In the genomic region with DNA sequence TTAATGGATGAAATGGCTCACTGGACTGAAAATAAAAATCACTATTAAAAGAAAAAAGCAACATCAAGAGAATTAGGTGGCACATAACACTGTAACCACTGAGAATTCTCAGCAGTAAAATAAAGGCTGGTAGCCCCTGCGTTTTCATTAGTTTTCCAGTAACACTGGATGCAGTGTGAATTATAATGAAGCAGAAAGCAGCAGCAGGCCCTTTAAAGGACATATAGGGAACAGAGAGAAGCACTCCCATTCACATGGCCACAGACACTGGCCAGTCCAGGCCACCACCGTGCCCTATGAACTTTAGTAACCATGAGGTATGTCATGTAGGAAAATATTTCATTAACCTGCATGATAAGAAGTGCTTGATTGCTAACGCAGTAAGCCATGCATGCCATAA, we compare ENCODE assay signal across 23 mouse cellular contexts.
DNase-seq lines count a peak whose midpoint lies in the region; ATAC-seq lines count a peak whose summit lies in the region.
"Had no signal": no experiment of that assay in that cellular context is flagged by ENCODE, and none has a peak within 500 bp of the region (broad histone marks: within the 10 kb centered on the region; RNA-seq: fewer than 3 reads in every experiment).

No protein-coding gene starts in this region.

- intact Hi-C loops in heart, postnatal 10 days (cut with DNase I), result no loop called here

- no peaks in the 10 kb centered on the region for H3K36me3 ChIP-seq in midbrain, embryonic 13.5 days
- H3K36me3 ChIP-seq in midbrain, embryonic 11.5 days (ENCODE audit: control insufficient read depth, insufficient read depth, low read length), result no peaks in the 10 kb centered on the region
- no peaks in the 10 kb centered on the region for H3K36me3 ChIP-seq in hindbrain, embryonic 15.5 days
- H3K36me3 ChIP-seq in midbrain, embryonic 15.5 days (replicated peaks), result no peaks in the 10 kb centered on the region
- H3K36me3 ChIP-seq: heart, embryonic 13.5 days; kidney, embryonic 15.5 days had no signal

- H3K9me3 ChIP-seq in midbrain, embryonic 13.5 days, result no peaks in the 10 kb centered on the region
- no peaks in the 10 kb centered on the region for H3K9me3 ChIP-seq in midbrain, embryonic 11.5 days (ENCODE audit: control insufficient read depth, low read length)
- H3K9me3 ChIP-seq in hindbrain, embryonic 15.5 days, result no peaks in the 10 kb centered on the region
- no peaks in the 10 kb centered on the region for H3K9me3 ChIP-seq in midbrain, embryonic 15.5 days
- H3K9me3 ChIP-seq: heart, embryonic 13.5 days; kidney, embryonic 15.5 days had no signal

- H3K27ac ChIP-seq in midbrain, embryonic 13.5 days, result peak overlapping the region; percentile 68
- H3K27ac ChIP-seq in midbrain, embryonic 11.5 days (ENCODE audit: low read depth, low read length), result no peak overlapping the region
- peak overlapping the region; percentile 60 for H3K27ac ChIP-seq in hindbrain, embryonic 15.5 days (replicated peaks)
- peak overlapping the region; percentile 30 for H3K27ac ChIP-seq in midbrain, embryonic 15.5 days
- H3K27ac ChIP-seq: heart, embryonic 13.5 days; kidney, embryonic 15.5 days; liver, embryonic 14.5 days had no signal

- H3K27me3 ChIP-seq in midbrain, embryonic 13.5 days, result no peaks in the 10 kb centered on the region
- H3K27me3 ChIP-seq in midbrain, embryonic 11.5 days (ENCODE audit: control insufficient read depth, insufficient read depth, low read length), result no peaks in the 10 kb centered on the region
- no peaks in the 10 kb centered on the region for H3K27me3 ChIP-seq in hindbrain, embryonic 15.5 days
- no peaks in the 10 kb centered on the region for H3K27me3 ChIP-seq in midbrain, embryonic 15.5 days (replicated peaks)
- H3K27me3 ChIP-seq: heart, embryonic 13.5 days; kidney, embryonic 15.5 days had no signal

- H3K4me1 ChIP-seq in midbrain, embryonic 13.5 days (replicated peaks), result peaks cover 25% of the 10 kb centered on the region
- H3K4me1 ChIP-seq in midbrain, embryonic 11.5 days (ENCODE audit: control insufficient read depth, insufficient read depth, low read length), result no peaks in the 10 kb centered on the region
- H3K4me1 ChIP-seq in hindbrain, embryonic 15.5 days (replicated peaks), result peaks cover 14% of the 10 kb centered on the region
- peaks cover 21% of the 10 kb centered on the region for H3K4me1 ChIP-seq in midbrain, embryonic 15.5 days
- H3K4me1 ChIP-seq: heart, embryonic 13.5 days had no signal

- no peak overlapping the region for H3K9ac ChIP-seq in midbrain, embryonic 13.5 days (replicated peaks)
- no peak overlapping the region for H3K9ac ChIP-seq in midbrain, embryonic 11.5 days (ENCODE audit: low read length)
- H3K9ac ChIP-seq in hindbrain, embryonic 15.5 days, result no peak overlapping the region
- H3K9ac ChIP-seq in midbrain, embryonic 15.5 days, result no peak overlapping the region
- H3K9ac ChIP-seq: heart, embryonic 13.5 days; kidney, embryonic 15.5 days; liver, embryonic 14.5 days; lung, embryonic 14.5 days had no signal

- DNase-seq in midbrain, embryonic 11.5 days (ENCODE audit: low spot score, missing footprints), result no peak
- DNase-seq in heart, postnatal 10 days, result no peak
- DNase-seq in lung, postnatal 4 days, result no peak
- DNase-seq: adrenal gland, postnatal 25 days; B cell, adult 2 months; cerebellum, adult 2 months; cerebellum, postnatal 14 days; gastrocnemius, postnatal 10 days; heart, postnatal 36 days; kidney, adult 11 months; kidney, postnatal 25 days; liver; lung, embryonic 14.5 days; lung, postnatal 14 days; thymus, postnatal 4 days had no signal

- no peak for ATAC-seq in midbrain, embryonic 13.5 days
- no peak for ATAC-seq in midbrain, embryonic 11.5 days (ENCODE audit: low FRiP score)
- ATAC-seq in hindbrain, embryonic 15.5 days (ENCODE audit: low FRiP score, low read depth), result no peak
- ATAC-seq in midbrain, embryonic 15.5 days (replicated peaks), result peak; percentile 34; the same call in 1 of the 2 replicates
- ATAC-seq: inflammation-experienced regulatory T-cells, adult 6 months had no signal

- WGBS in midbrain, embryonic 13.5 days, result 67% methylated on average over 3 of the region's 3 CpGs
- WGBS in midbrain, embryonic 11.5 days, result 94% methylated on average over 3 of the region's 3 CpGs
- 63% methylated on average over 3 of the region's 3 CpGs for WGBS in hindbrain, embryonic 15.5 days
- WGBS in midbrain, embryonic 15.5 days, result 54% methylated on average over 3 of the region's 3 CpGs

- no peak overlapping the region for H3K4me3 ChIP-seq in midbrain, embryonic 13.5 days (replicated peaks)
- no peak overlapping the region for H3K4me3 ChIP-seq in midbrain, embryonic 11.5 days (ENCODE audit: low read depth, low read length)
- H3K4me3 ChIP-seq in hindbrain, embryonic 15.5 days, result no peak overlapping the region
- no peak overlapping the region for H3K4me3 ChIP-seq in midbrain, embryonic 15.5 days
- H3K4me3 ChIP-seq: erythroblast, embryonic 14.5 days; heart, embryonic 13.5 days; kidney, embryonic 15.5 days had no signal

- no peak overlapping the region for H3K4me2 ChIP-seq in midbrain, embryonic 13.5 days (replicated peaks)
- no peak overlapping the region for H3K4me2 ChIP-seq in midbrain, embryonic 11.5 days
- H3K4me2 ChIP-seq in hindbrain, embryonic 15.5 days, result no peak overlapping the region
- H3K4me2 ChIP-seq in midbrain, embryonic 15.5 days, result no peak overlapping the region
- H3K4me2 ChIP-seq: heart, embryonic 13.5 days; kidney, embryonic 15.5 days; lung, embryonic 14.5 days had no signal
